In genomic region chr10:17196636-17197035, GRCm38 (mm10) we compare ENCODE assay signal across 17 mouse cellular contexts.
A peak's percentile ranks its signal among the peaks of the same experiment; 100 is the strongest.
DNase-seq lines count a peak whose midpoint lies in the region; ATAC-seq and TF ChIP-seq lines count a peak whose summit lies in the region.
"Had no signal": no experiment of that assay in that cellular context is flagged by ENCODE, and none has a peak within 500 bp of the region (broad histone marks: within the 10 kb centered on the region; RNA-seq: fewer than 3 reads in every experiment).

No protein-coding gene starts in this region.

- H3K4me3 ChIP-seq in hindbrain, embryonic 10.5 days = no peak overlapping the region
- H3K4me3 ChIP-seq in hindbrain, postnatal 0 days (ENCODE audit: low read length) = no peak overlapping the region
- no peak overlapping the region for H3K4me3 ChIP-seq in midbrain, embryonic 12.5 days
- no peak overlapping the region for H3K4me3 ChIP-seq in midbrain, postnatal 0 days (ENCODE audit: low read depth, low read length)
- H3K4me3 ChIP-seq in embryonic facial prominence, embryonic 10.5 days = no peak overlapping the region

- no peaks in the 10 kb centered on the region for H3K27me3 ChIP-seq in hindbrain, embryonic 10.5 days (ENCODE audit: insufficient read depth, poor library complexity, severe bottlenecking)
- no peaks in the 10 kb centered on the region for H3K27me3 ChIP-seq in hindbrain, postnatal 0 days (ENCODE audit: insufficient read depth, low read length)
- no peaks in the 10 kb centered on the region for H3K27me3 ChIP-seq in midbrain, embryonic 12.5 days
- H3K27me3 ChIP-seq in midbrain, postnatal 0 days (ENCODE audit: insufficient read depth, low read length) = no peaks in the 10 kb centered on the region
- no peaks in the 10 kb centered on the region for H3K27me3 ChIP-seq in embryonic facial prominence, embryonic 10.5 days (replicated peaks; ENCODE audit: low read depth, poor library complexity, severe bottlenecking)
- H3K27me3 ChIP-seq: CH12.LX, Patski had no signal

- no peak for TF ChIP-seq CTCF in hindbrain, postnatal 0 days (IDR thresholded peaks at IDR 0.05; ENCODE audit: low read depth)
- no peak for TF ChIP-seq CTCF in midbrain, postnatal 0 days (IDR thresholded peaks at IDR 0.05)

- no peak overlapping the region for H3K4me2 ChIP-seq in hindbrain, postnatal 0 days (ENCODE audit: low read depth, low read length)
- H3K4me2 ChIP-seq in midbrain, embryonic 12.5 days (replicated peaks) = no peak overlapping the region
- H3K4me2 ChIP-seq in midbrain, postnatal 0 days (ENCODE audit: low read depth, low read length, poor library complexity, severe bottlenecking) = no peak overlapping the region

- 60% methylated on average over 1 of the region's 1 CpGs for WGBS in hindbrain, embryonic 10.5 days
- WGBS in hindbrain, postnatal 0 days = 21% methylated on average over 1 of the region's 1 CpGs
- WGBS in midbrain, embryonic 12.5 days = 31% methylated on average over 1 of the region's 1 CpGs
- WGBS in midbrain, postnatal 0 days = 20% methylated on average over 1 of the region's 1 CpGs
- WGBS in embryonic facial prominence, embryonic 10.5 days = 36% methylated on average over 1 of the region's 1 CpGs

- H3K27ac ChIP-seq in hindbrain, embryonic 10.5 days = peak overlapping the region; percentile 70
- no peak overlapping the region for H3K27ac ChIP-seq in hindbrain, postnatal 0 days
- H3K27ac ChIP-seq in midbrain, embryonic 12.5 days (replicated peaks) = no peak overlapping the region
- H3K27ac ChIP-seq in midbrain, postnatal 0 days (ENCODE audit: low read depth, low read length) = no peak overlapping the region
- H3K27ac ChIP-seq in embryonic facial prominence, embryonic 10.5 days (replicated peaks) = 0 out of 2 replicates have a peak overlapping the region, but pooled peaks have one; percentile 57

- H3K36me3 ChIP-seq in hindbrain, embryonic 10.5 days = no peaks in the 10 kb centered on the region
- H3K36me3 ChIP-seq in hindbrain, postnatal 0 days (ENCODE audit: insufficient read depth, low read length) = no peaks in the 10 kb centered on the region
- no peaks in the 10 kb centered on the region for H3K36me3 ChIP-seq in midbrain, embryonic 12.5 days
- no peaks in the 10 kb centered on the region for H3K36me3 ChIP-seq in midbrain, postnatal 0 days (ENCODE audit: insufficient read depth, low read length)
- H3K36me3 ChIP-seq in embryonic facial prominence, embryonic 10.5 days (replicated peaks) = no peaks in the 10 kb centered on the region

- H3K4me1 ChIP-seq in hindbrain, embryonic 10.5 days (replicated peaks) = peaks cover 16% of the 10 kb centered on the region
- no peaks in the 10 kb centered on the region for H3K4me1 ChIP-seq in hindbrain, postnatal 0 days (ENCODE audit: insufficient read depth, low read length)
- H3K4me1 ChIP-seq in midbrain, embryonic 12.5 days = no peaks in the 10 kb centered on the region
- no peaks in the 10 kb centered on the region for H3K4me1 ChIP-seq in midbrain, postnatal 0 days (ENCODE audit: insufficient read depth, low read length)
- H3K4me1 ChIP-seq in embryonic facial prominence, embryonic 10.5 days = peaks cover 8% of the 10 kb centered on the region

- H3K9me3 ChIP-seq in hindbrain, embryonic 10.5 days = no peaks in the 10 kb centered on the region
- no peaks in the 10 kb centered on the region for H3K9me3 ChIP-seq in hindbrain, postnatal 0 days (ENCODE audit: low read length)
- no peaks in the 10 kb centered on the region for H3K9me3 ChIP-seq in midbrain, embryonic 12.5 days
- no peaks in the 10 kb centered on the region for H3K9me3 ChIP-seq in midbrain, postnatal 0 days (ENCODE audit: low read length)
- no peaks in the 10 kb centered on the region for H3K9me3 ChIP-seq in embryonic facial prominence, embryonic 10.5 days

- no peak overlapping the region for H3K9ac ChIP-seq in hindbrain, postnatal 0 days (replicated peaks; ENCODE audit: low read length)
- H3K9ac ChIP-seq in midbrain, embryonic 12.5 days (replicated peaks) = no peak overlapping the region
- no peak overlapping the region for H3K9ac ChIP-seq in midbrain, postnatal 0 days (replicated peaks; ENCODE audit: low read length, poor library complexity, severe bottlenecking)

- DNase-seq in hindbrain, embryonic 10.5 days (ENCODE audit: low spot score) = no peak
- DNase-seq in hindbrain, postnatal 0 days (ENCODE audit: low spot score) = no peak
- DNase-seq in midbrain, postnatal 0 days (ENCODE audit: low spot score) = no peak
- no peak for DNase-seq in embryonic facial prominence, embryonic 10.5 days (ENCODE audit: low spot score)
- DNase-seq in ovary, adult 18-20 months (ENCODE audit: low spot score) = no peak
- DNase-seq: adrenal gland, postnatal 14 days; cerebellum, adult 18-20 months; cerebellum, adult 9-11 months; cerebellum, postnatal 36 days; gastrocnemius, postnatal 36 days; heart, adult 11 months had no signal

- no peak for ATAC-seq in hindbrain, postnatal 0 days
- ATAC-seq in midbrain, embryonic 12.5 days (ENCODE audit: low FRiP score, low read depth) = 0 out of 2 replicates have a peak, but pooled peaks have one; percentile 16
- no peak for ATAC-seq in midbrain, postnatal 0 days (ENCODE audit: low FRiP score)
- ATAC-seq: activated CD4-positive, CD25-positive, alpha-beta regulatory T cell, adult 4 months; forebrain, embryonic 14.5 days; inflammation-experienced regulatory T-cells, adult 6 months; Patski had no signal

Comparison
In these comparisons a context has a peak if more than half of its experiments do, and no peak if none do; other contexts are left out.
1. H3K27ac ChIP-seq: peak in hindbrain, embryonic 10.5 days (single experiment) and embryonic facial prominence, embryonic 10.5 days (single experiment); none in hindbrain, postnatal 0 days (single experiment), midbrain, embryonic 12.5 days (single experiment) and midbrain, postnatal 0 days (single experiment).